Mouse (Mus musculus) lung, postnatal 0 days (tissue): ENCODE measurements around the gene Pld4.

Experiments
- CTCF ChIP-seq: IDR thresholded peaks from 2 replicates; pipeline ENCODE4 v1.5.1; 2016; ENCODE audit warnings: antibody characterized with exemption, mild to moderate bottlenecking
- EP300 ChIP-seq: IDR thresholded peaks from 2 replicates; pipeline ENCODE4 v1.6.1; 2016; ENCODE audit warnings: antibody characterized with exemption, mild to moderate bottlenecking, control low read depth

DNA sequence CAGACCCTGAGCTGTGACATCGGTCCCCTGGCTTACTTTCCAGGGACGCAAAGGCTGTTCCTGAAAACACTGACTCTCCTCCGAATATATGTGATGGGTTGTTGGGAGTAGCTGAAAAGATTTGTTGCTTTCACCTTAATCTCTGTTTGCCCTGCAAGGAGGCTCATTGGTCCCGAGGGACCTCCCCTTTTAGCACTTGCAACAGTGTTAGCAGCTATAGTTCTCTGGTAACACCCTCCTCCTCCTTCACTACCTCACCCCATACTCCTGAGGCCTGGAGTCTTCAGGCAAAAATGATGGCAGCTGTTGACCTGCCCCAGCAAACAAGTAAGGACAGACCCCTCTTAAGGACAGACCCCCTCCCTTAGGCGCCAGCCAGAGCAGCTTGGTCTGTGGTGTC lies 41.5 kb upstream of the Pld4 start:
- TF ChIP-seq CTCF: no peak
- no peak for TF ChIP-seq EP300
